In the genomic region with DNA sequence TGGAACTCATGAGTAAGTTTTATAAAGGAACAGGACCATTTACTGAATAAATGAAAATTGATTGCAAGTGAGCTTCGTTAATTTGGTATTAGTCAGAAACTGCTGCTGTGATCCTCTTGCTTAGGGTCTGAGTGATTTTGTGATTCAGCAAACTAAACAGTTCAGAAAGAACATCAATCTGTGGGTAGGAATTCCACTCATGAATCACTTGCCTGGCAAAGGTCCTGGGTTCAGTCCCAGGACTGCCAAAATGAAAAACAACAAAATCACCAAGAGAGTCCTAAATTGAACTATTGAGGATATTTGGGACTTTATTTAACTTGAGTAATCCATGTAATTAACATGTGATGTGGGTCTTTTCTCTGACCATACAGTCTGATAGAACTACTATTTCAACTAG, we compare ENCODE assay signal across 29 mouse cellular contexts. TPM values are rescaled to one million over a fixed set of nuclear protein-coding genes. Genes with fewer than 3 reads are reported as not detected.
DNase-seq lines count a peak whose midpoint lies in the region; ATAC-seq lines count a peak whose summit lies in the region.
"Had no signal": no experiment of that assay in that cellular context is flagged by ENCODE, and none has a peak within 500 bp of the region (broad histone marks: within the 10 kb centered on the region; RNA-seq: fewer than 3 reads in every experiment).

No protein-coding gene starts in this region.

- no peak overlapping the region for H3K4me2 ChIP-seq in heart, embryonic 15.5 days
- H3K4me2 ChIP-seq: forebrain, embryonic 13.5 days; hindbrain, embryonic 12.5 days; intestine, embryonic 15.5 days; limb, embryonic 13.5 days; liver, embryonic 11.5 days; midbrain, embryonic 13.5 days; neural tube, embryonic 13.5 days had no signal

- peaks cover 56% of the 10 kb centered on the region for H3K4me1 ChIP-seq in heart, embryonic 15.5 days (replicated peaks)

- no peaks in the 10 kb centered on the region for H3K9me3 ChIP-seq in heart, embryonic 15.5 days (replicated peaks)
- H3K9me3 ChIP-seq: forebrain, embryonic 13.5 days; hindbrain, embryonic 12.5 days; intestine, embryonic 15.5 days; limb, embryonic 13.5 days; megakaryocyte, embryonic 14.5 days; midbrain, embryonic 13.5 days; neural tube, embryonic 13.5 days had no signal

- H3K4me3 ChIP-seq in heart, embryonic 15.5 days: no peak overlapping the region
- H3K4me3 ChIP-seq: forebrain, embryonic 13.5 days; hindbrain, embryonic 12.5 days; intestine, embryonic 15.5 days; limb, embryonic 13.5 days; megakaryocyte, embryonic 14.5 days; midbrain, embryonic 13.5 days; neural tube, embryonic 13.5 days had no signal

- H3K27me3 ChIP-seq in heart, embryonic 15.5 days: no peaks in the 10 kb centered on the region
- H3K27me3 ChIP-seq: forebrain, embryonic 13.5 days; hindbrain, embryonic 12.5 days; intestine, embryonic 15.5 days; limb, embryonic 13.5 days; megakaryocyte, embryonic 14.5 days; midbrain, embryonic 13.5 days; neural tube, embryonic 13.5 days had no signal

- H3K36me3 ChIP-seq in heart, embryonic 15.5 days: no peaks in the 10 kb centered on the region
- H3K36me3 ChIP-seq: hindbrain, embryonic 12.5 days; intestine, embryonic 15.5 days; limb, embryonic 13.5 days; midbrain, embryonic 13.5 days; neural tube, embryonic 13.5 days had no signal

- 88% methylated on average over 1 of the region's 1 CpGs for WGBS in heart, embryonic 15.5 days

- intact Hi-C loops in heart, postnatal 36 days (cut with DNase I): no loop called here

- H3K27ac ChIP-seq in heart, embryonic 15.5 days: 0 out of 2 replicates have a peak overlapping the region, but pooled peaks have one; percentile 40
- H3K27ac ChIP-seq: forebrain, embryonic 13.5 days; hindbrain, embryonic 12.5 days; hindbrain, postnatal 0 days; intestine, embryonic 15.5 days; kidney, postnatal 0 days; limb, embryonic 13.5 days; neural tube, embryonic 13.5 days; stomach, postnatal 0 days had no signal

- no peak for ATAC-seq in heart, embryonic 15.5 days (replicated peaks; ENCODE audit: insufficient number of reproducible peaks, insufficient read depth, low FRiP score, low read depth)
- ATAC-seq: forebrain, embryonic 13.5 days; hindbrain, postnatal 0 days; intestine, embryonic 15.5 days; lung, postnatal 0 days; midbrain, embryonic 13.5 days had no signal

- peak; percentile 50 to 59 for DNase-seq in adrenal gland, postnatal 36 days
- no peak for DNase-seq in adrenal gland, adult 8-10 months
- DNase-seq in heart, postnatal 36 days: no peak
- DNase-seq in Muller cell, postnatal 12 days (ENCODE audit: inconsistent ontology term): peak; percentile 82
- DNase-seq in brain, adult 2 months (ENCODE audit: low read depth, low spot score): peak; percentile 46
- DNase-seq in kidney, postnatal 4 days: no peak
- DNase-seq: B cell, adult 2 months; cerebellum, adult 2 months; cerebellum, postnatal 14 days; gastrocnemius, postnatal 36 days; heart, postnatal 14 days; kidney, adult 8-10 months; lung, postnatal 4 days; right cerebral cortex, postnatal 4 days; thymus, adult 18-20 months; thymus, postnatal 25 days had no signal

- H3K9ac ChIP-seq in heart, embryonic 15.5 days: no peak overlapping the region
- H3K9ac ChIP-seq: forebrain, embryonic 13.5 days; hindbrain, embryonic 12.5 days; intestine, embryonic 15.5 days; limb, embryonic 13.5 days; midbrain, embryonic 13.5 days; neural tube, embryonic 13.5 days had no signal

RNA-seq across cellular contexts. Expression of a gene that starts 35.3 kb away (rescaled TPM):
- total RNA-seq in adrenal gland, postnatal 36 days (2021): 100 to 1,000 TPM; 107 to 111 TPM
- total RNA-seq in adrenal gland, adult 8-10 months (2022): 100 to 1,000 TPM; 117 to 132 (median 119) TPM
- polyA plus RNA-seq in heart, embryonic 15.5 days (2015; fragmentation: Nextera tagmentation; extraction: Ambion mirVana): 58.8 and 66.8 TPM in 2 replicates
- total RNA-seq in heart, postnatal 36 days (2021): 10 to 100 TPM; 49.5 to 51.3 TPM

Comparison
In these comparisons a context has a peak if more than half of its experiments do, and no peak if none do; other contexts are left out.
1. DNase-seq: peak in adrenal gland, postnatal 36 days (2 of 2), Muller cell, postnatal 12 days (single experiment) and brain, adult 2 months (single experiment); none in adrenal gland, adult 8-10 months (single experiment), heart, postnatal 36 days (0 of 2) and kidney, postnatal 4 days (0 of 2).